Mouse (Mus musculus): ENCODE results near the gene Nemp2. TPM values are rescaled to one million over a fixed set of nuclear protein-coding genes. Genes with fewer than 3 reads are reported as not detected.
"Not testable (repeated sequence)": the region's sequence is repeated elsewhere in the genome, so short reads cannot be mapped to it uniquely, and the experiment has no call there.

The Nemp2 gene
- total RNA-seq, 2 experiments from 2014 or later: 3.2 to 4.4 TPM

- DNase-seq (ENCODE audit: low spot score in 2 of 2): no peak
These were observed 22.2 kb downstream of the Nemp2 start for GRCm38 (mm10) chr1:52652601-52653253.

GRCm38 (mm10) chr1:52653366-52653765 lies 22.9 kb downstream of the Nemp2 start:
- DNase-seq (ENCODE audit: low spot score in 2 of 2): no peak

GRCm38 (mm10) chr1:52655153-52655552 lies 24.6 kb downstream of the Nemp2 start:
- no peak for DNase-seq (ENCODE audit: low spot score in 2 of 2)

- no peak for DNase-seq (ENCODE audit: low spot score in 2 of 2)
These were observed 27.7 kb downstream of the Nemp2 start for GRCm38 (mm10) chr1:52658160-52658559.

- DNase-seq (ENCODE audit: low spot score in 2 of 2): no peak
These were observed 29.8 kb downstream of the Nemp2 start for GRCm38 (mm10) chr1:52660278-52660677.

- DNase-seq (ENCODE audit: low spot score in 2 of 2): no peak
These were observed 30.3 kb downstream of the Nemp2 start for GRCm38 (mm10) chr1:52660765-52661164.

- peak in 1 of 2 experiments; percentile 36 for DNase-seq (ENCODE audit: low spot score in 2 of 2)
These were observed 32.7 kb downstream of the Nemp2 start for GRCm38 (mm10) chr1:52663228-52663627.

- DNase-seq (ENCODE audit: low spot score in 2 of 2): no peak
These were observed 38.3 kb downstream of the Nemp2 start for GRCm38 (mm10) chr1:52668743-52669323.

- no peak for DNase-seq (ENCODE audit: low spot score in 2 of 2)
These were observed 39.4 kb downstream of the Nemp2 start for GRCm38 (mm10) chr1:52669931-52670330.

GRCm38 (mm10) chr1:52675561-52676551 lies 45.4 kb downstream of the Nemp2 start:
- no peak for DNase-seq (ENCODE audit: low spot score in 2 of 2)

- no peak for DNase-seq (ENCODE audit: low spot score in 2 of 2)
These were observed 46.1 kb downstream of the Nemp2 start for GRCm38 (mm10) chr1:52676621-52677020.

- no peak for DNase-seq (ENCODE audit: low spot score in 2 of 2)
These were observed 53.0 kb downstream of the Nemp2 start for GRCm38 (mm10) chr1:52683550-52683949.

GRCm38 (mm10) chr1:52687636-52688035 lies 57.1 kb downstream of the Nemp2 start:
- no peak for DNase-seq (ENCODE audit: low spot score in 2 of 2)

- not testable (repeated sequence) for DNase-seq (ENCODE audit: low spot score in 2 of 2)
These were observed 64.0 kb downstream of the Nemp2 start for GRCm38 (mm10) chr1:52694456-52694855.

Other genes with a start within 250 kb of the Nemp2 start
- gene Nab1, start 130.0 kb upstream of the Nemp2 start, total RNA-seq (2021): 10 to 100 TPM; 26.0 to 27.3 TPM
- 10 to 100 TPM; 67.6 to 70.9 TPM for gene Mfsd6, start 96.8 kb downstream of the Nemp2 start, total RNA-seq (2021)
- gene Inpp1, start 187.0 kb downstream of the Nemp2 start, total RNA-seq (2021): 10 to 100 TPM; 42.7 to 49.8 TPM
- gene Hibch, start 214.2 kb downstream of the Nemp2 start, total RNA-seq (2021): 10 to 100 TPM; 14.1 to 16.5 TPM

Data from layer of hippocampus, postnatal 14 days (tissue).